Mouse (Mus musculus) ovary, postnatal 10 days (tissue): ENCODE results near the gene Has3.

Experiments
- DNase-seq: peaks from one replicate; pipeline ENCODE4 v3.0.0; 2022; ENCODE audit warnings: low spot score

Has3 gene

DNA sequence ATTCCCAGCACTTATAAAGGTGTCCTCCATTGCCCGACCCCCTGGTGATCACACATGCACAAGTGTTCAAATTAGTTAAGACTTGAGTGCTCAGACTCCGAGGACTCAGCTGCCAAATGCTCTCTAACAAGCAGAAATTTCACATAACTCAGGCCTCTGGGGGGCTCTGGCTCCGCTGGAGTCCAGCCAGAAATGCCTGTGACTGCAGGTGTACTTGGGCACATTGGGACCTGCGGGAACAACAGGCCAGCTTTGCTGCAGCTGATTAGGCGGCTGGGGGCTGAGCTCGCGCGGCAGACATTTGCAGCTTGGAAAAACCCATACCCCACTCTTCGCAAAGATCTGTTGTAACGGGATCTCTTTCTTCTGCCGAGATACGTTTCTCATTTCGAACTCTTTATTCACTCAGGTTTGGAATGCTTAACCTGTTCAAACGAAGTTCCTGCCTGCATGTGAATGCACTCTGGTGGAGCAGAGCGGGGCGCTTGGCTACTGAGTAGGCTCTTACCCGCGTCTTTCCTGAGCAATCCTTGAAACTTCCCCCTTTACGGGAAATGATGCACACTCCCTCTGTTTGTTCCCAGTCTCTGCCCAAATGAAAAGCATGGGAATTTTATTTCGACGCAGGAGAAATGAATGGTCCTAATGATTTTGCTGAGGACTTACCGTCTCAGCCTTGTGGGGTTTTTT is 62.5 kb downstream of the Has3 start:
- DNase-seq = no peak

DNA sequence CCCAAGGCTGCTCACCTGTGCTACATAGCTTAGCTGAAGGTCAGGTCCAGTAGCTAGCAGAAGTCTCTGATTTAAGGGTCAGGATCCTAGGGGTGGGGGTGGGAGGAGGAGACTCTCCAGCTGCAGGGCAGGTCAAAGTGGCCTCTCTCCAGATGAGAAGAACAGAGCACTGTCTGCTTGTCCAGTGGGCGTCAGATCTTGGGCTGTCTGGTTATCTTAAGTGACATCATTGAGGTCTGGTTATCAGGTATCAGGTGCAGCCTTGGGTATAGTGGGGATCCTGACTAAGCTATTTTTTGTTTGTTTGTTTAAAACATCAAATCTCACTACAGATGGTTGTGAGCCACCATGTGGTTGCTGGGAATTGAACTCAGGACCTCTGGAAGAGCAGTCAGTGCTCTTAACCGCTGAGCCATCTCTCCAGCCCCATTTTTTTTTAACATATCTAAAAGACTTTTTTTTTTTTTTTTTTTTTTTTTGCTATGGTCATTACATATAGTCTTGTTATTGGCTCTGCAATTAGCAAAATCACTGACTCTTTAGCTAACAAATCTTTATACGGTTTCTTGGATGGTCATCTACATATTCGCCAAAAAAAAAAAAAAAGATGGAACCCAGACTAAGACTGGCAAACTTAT is 63.6 kb downstream of the Has3 start:
- no peak for DNase-seq
